ENCODE assay signal across 20 mouse cellular contexts in the genomic region with DNA sequence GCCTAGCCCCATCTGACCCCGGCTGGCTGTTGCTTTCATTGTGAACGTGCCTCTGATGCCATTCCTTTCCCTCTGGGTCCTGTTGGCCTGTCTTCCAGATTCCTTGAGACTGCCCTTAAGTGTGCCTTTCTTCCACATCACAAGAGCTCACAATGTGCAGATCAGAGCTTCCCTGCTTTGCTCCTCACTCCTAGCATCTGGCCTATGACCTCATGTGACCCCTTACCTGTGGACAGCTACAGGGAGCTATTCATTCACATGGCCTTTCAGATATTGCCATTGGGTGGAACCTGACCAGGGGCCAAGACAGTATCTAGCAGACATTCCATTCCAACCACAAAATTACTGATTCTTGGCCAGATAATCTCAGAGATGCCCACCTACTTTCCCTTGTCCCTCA.
"Had no signal": no experiment of that assay in that cellular context is flagged by ENCODE, and none has a peak within 500 bp of the region (broad histone marks: within the 10 kb centered on the region; RNA-seq: fewer than 3 reads in every experiment).

No protein-coding gene starts in this region.

- H3K4me3 ChIP-seq: intestine, embryonic 15.5 days; kidney, embryonic 15.5 days; limb, embryonic 13.5 days; liver, embryonic 13.5 days; lung, embryonic 15.5 days; midbrain, embryonic 12.5 days; midbrain, embryonic 15.5 days; neural tube, embryonic 12.5 days; neural tube, embryonic 15.5 days; stomach, embryonic 15.5 days had no signal

- H3K27me3 ChIP-seq: intestine, embryonic 15.5 days; kidney, embryonic 15.5 days; limb, embryonic 13.5 days; lung, embryonic 15.5 days; midbrain, embryonic 12.5 days; midbrain, embryonic 15.5 days; neural tube, embryonic 12.5 days; neural tube, embryonic 15.5 days; stomach, embryonic 15.5 days had no signal

- ATAC-seq: intestine, embryonic 15.5 days; midbrain, embryonic 15.5 days had no signal

- H3K27ac ChIP-seq: intestine, embryonic 15.5 days; kidney, embryonic 15.5 days; limb, embryonic 13.5 days; liver, embryonic 13.5 days; lung, embryonic 15.5 days; macrophage; midbrain, embryonic 12.5 days; midbrain, embryonic 15.5 days; neural tube, embryonic 12.5 days; neural tube, embryonic 15.5 days; stomach, embryonic 15.5 days had no signal

- H3K36me3 ChIP-seq: intestine, embryonic 15.5 days; kidney, embryonic 15.5 days; limb, embryonic 13.5 days; liver, embryonic 13.5 days; lung, embryonic 15.5 days; midbrain, embryonic 12.5 days; midbrain, embryonic 15.5 days; neural tube, embryonic 12.5 days; neural tube, embryonic 15.5 days; stomach, embryonic 15.5 days had no signal

- DNase-seq: kidney, adult 11 months; kidney, adult 8-10 months; kidney, postnatal 10 days; kidney, postnatal 36 days; left cerebral cortex, postnatal 4 days; liver, embryonic 13.5 days; retina, postnatal 1 day; right cerebral cortex, postnatal 25 days; spleen, adult 18-20 months; thymus, postnatal 25 days had no signal

- H3K9ac ChIP-seq: intestine, embryonic 15.5 days; kidney, embryonic 15.5 days; limb, embryonic 13.5 days; liver, embryonic 13.5 days; lung, embryonic 15.5 days; midbrain, embryonic 12.5 days; midbrain, embryonic 15.5 days; neural tube, embryonic 12.5 days; neural tube, embryonic 15.5 days; stomach, embryonic 15.5 days had no signal

- H3K4me1 ChIP-seq: intestine, embryonic 15.5 days; kidney, embryonic 15.5 days; limb, embryonic 13.5 days; liver, embryonic 13.5 days; midbrain, embryonic 12.5 days; neural tube, embryonic 12.5 days; stomach, embryonic 15.5 days had no signal

- H3K9me3 ChIP-seq: intestine, embryonic 15.5 days; kidney, embryonic 15.5 days; liver, embryonic 13.5 days; lung, embryonic 15.5 days; midbrain, embryonic 12.5 days; midbrain, embryonic 15.5 days; neural tube, embryonic 12.5 days; neural tube, embryonic 15.5 days; stomach, embryonic 15.5 days had no signal

- H3K4me2 ChIP-seq: intestine, embryonic 15.5 days; kidney, embryonic 15.5 days; limb, embryonic 13.5 days; liver, embryonic 13.5 days; lung, embryonic 15.5 days; midbrain, embryonic 12.5 days; midbrain, embryonic 15.5 days; neural tube, embryonic 12.5 days; neural tube, embryonic 15.5 days; stomach, embryonic 15.5 days had no signal
